Mouse (Mus musculus) ES-Bruce4 (cell line): Measurements from ENCODE around the gene Gbx1.

Experiments used
- CTCF ChIP-seq: IDR thresholded peaks from one replicate; pipeline ENCODE4 v1.8.1; 2011; ENCODE audit warnings: low read depth, low read length
- EP300 ChIP-seq: IDR thresholded peaks from 2 replicates; pipeline ENCODE4 v1.6.1; 2011; ENCODE audit warnings: low read depth, low read length; ENCODE audit not compliant: insufficient read depth
- POLR2A ChIP-seq: IDR thresholded peaks from one replicate; pipeline ENCODE4 v1.8.1; 2011; ENCODE audit warnings: low read length; ENCODE audit not compliant: insufficient read depth

- TF ChIP-seq POLR2A (no peak), EP300 (no peak), CTCF (no peak)
These were observed 663 bp downstream of the Gbx1 start for GRCm38 (mm10) chr5:24526190-24526888.
